Mouse (Mus musculus): ENCODE measurements at regions not wholly inside any gene's neighbourhood (a gene's known extent, or its start where the extent isn't known, plus 50 kb on each side); places are given as distances from the start of the nearest gene placed in this dataset.
"Not testable (repeated sequence)": the region's sequence is repeated elsewhere in the genome, so short reads cannot be mapped to it uniquely, and the experiment has no call there.

DNA sequence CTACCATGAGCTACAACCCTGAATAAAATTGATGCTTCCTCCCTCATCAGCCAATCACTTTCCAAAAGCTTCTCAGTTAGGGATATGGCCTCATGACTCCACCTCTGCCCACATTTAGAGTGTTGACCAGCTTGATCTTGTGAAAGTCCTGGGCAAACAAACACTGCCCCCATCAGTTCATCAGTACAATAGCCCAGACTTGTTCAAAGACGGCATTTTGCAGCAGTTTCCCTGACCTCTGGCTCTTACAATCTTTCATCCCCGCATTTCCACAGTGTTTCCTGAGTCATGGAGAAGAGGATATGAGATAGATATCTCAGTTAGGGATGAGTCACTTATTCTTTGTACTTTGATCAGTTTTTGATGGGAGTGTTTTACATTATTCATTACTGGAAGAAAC, 203.5 kb upstream of the Asrgl1 start:
- not testable (repeated sequence) for DNase-seq

DNA sequence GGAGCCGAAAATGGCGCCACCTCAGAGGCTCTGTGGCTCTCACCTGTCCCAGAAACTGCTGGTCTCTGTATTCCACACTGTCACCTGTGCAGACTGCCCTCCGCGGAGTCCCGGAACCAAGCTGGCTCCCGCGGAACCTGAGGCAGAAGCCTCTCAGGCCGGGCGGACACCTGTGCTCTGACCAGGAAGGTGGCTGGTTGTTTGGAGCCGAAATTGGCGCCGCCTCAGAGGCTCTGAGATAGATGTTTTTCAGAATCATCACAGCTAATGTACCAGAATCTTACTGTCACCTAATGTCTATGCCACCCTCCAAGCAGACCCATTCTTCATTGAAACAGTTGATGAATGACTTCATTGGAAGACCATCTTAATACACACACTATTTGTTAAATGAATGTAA, 202.0 kb upstream of the Asrgl1 start:
- not testable (repeated sequence) for DNase-seq

DNA sequence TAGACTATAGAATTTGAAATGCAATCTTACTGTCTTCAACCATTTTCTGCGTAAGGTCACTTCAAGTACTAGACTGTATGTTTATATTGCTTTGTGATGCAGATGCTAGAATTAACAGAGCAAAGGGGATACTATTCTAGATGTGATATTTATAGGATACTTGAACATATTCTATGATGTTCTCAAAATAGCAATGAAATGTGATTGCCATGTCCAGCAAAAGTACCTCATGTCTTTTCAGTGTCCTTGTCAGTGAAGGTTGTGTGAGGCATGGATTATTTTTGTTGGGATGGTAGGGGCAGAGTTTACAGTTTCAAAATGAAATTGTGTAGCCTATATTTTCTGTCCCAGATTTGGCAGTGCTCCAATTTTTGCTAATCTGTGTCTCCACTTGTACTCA, 182.5 kb upstream of the Asrgl1 start:
- DNase-seq: not testable (repeated sequence)

DNA sequence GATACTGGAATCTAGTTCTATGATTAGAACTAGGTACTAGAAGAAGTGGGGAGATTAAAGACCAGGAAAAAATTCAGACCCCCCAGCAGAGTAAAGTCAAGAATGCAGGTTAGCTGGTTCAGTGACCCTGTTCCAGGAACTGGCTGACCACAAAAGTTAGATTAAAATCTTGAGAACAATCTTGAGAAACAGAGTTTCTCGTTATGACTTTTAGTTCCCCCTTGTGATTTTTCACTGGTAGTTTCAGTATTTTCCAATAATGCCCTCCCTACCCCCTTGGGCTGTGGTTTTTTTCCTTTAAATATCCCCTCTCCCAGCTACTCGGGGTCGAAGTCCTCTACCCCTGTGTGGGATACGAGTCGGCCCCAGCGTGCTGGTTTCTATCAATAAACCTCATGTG, 180.7 kb upstream of the Asrgl1 start:
- DNase-seq: not testable (repeated sequence)

DNA sequence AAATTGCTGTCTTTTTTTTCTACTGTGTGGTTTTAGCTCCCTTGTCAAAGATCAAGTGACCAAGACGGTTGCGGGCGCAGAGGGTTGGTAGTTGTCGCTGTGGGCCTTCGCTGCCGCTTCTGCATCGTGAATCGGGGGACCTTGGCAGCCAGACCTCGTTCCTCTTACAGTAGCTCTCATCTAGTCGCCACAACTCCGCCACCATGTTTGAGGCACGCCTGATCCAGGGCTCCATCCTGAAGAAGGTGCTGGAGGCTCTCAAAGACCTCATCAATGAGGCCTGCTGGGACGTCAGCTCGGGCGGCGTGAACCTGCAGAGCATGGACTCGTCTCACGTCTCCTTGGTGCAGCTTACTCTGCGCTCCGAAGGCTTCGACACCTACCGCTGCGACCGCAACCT, 147.7 kb upstream of the Asrgl1 start:
- peak in 1 of 2 experiments; percentile 27 for DNase-seq

DNA sequence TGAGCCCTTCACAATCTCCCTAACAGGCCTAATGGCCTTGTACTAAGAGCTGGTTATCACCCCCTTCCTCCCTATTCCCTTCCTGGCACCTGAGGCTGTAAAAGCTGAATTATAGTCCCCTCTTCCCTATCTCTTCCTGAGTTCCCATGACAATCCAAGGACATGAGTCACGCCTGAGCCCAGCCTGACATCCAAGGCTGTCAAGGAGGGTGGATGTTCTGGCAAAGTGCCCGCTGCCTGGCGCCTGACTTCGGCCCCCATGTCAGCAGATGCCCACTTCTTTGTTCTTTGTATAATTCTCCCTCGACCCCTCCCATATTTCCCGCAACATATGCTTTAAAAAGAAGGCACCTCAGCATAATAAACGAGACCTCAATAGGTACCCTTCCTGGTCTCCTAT, 99.2 kb upstream of the Asrgl1 start:
- DNase-seq: not testable (repeated sequence)
